Mouse (Mus musculus) spleen, adult 18-20 months (tissue): ENCODE data around the gene Kcnt2.

Experiments
- DNase-seq, 2 experiments: peaks; one replicate each; pipeline ENCODE4 v3.0.0; 2022; ENCODE audit warnings: mixed read lengths in 2 of 2

Gene Kcnt2

GRCm38 (mm10) chr1:140531285-140531908 lies 285.4 kb downstream of the Kcnt2 start:
- DNase-seq: no peak

GRCm38 (mm10) chr1:140534849-140535248 lies 288.9 kb downstream of the Kcnt2 start:
- no peak for DNase-seq

- no peak for DNase-seq
Observed at GRCm38 (mm10) chr1:140542066-140542465, 296.1 kb downstream of the Kcnt2 start.

- DNase-seq: no peak
Observed at GRCm38 (mm10) chr1:140548711-140549110, 302.8 kb downstream of the Kcnt2 start.

GRCm38 (mm10) chr1:140560801-140561200 lies 314.8 kb downstream of the Kcnt2 start:
- DNase-seq: no peak

GRCm38 (mm10) chr1:140572141-140572540 lies 326.2 kb downstream of the Kcnt2 start:
- DNase-seq: no peak

GRCm38 (mm10) chr1:140578607-140579006 lies 332.6 kb downstream of the Kcnt2 start:
- DNase-seq: no peak

GRCm38 (mm10) chr1:140588302-140588701 lies 342.3 kb downstream of the Kcnt2 start:
- DNase-seq: no peak

GRCm38 (mm10) chr1:140608765-140609297 lies 362.9 kb downstream of the Kcnt2 start:
- DNase-seq: no peak

GRCm38 (mm10) chr1:140613101-140613500 lies 367.1 kb downstream of the Kcnt2 start:
- no peak for DNase-seq

- no peak for DNase-seq
Observed at GRCm38 (mm10) chr1:140614840-140615239, 368.9 kb downstream of the Kcnt2 start.

GRCm38 (mm10) chr1:140618164-140618563 lies 372.2 kb downstream of the Kcnt2 start:
- DNase-seq: no peak

GRCm38 (mm10) chr1:140624918-140625317 lies 379.0 kb downstream of the Kcnt2 start:
- DNase-seq: no peak

- DNase-seq: no peak
Observed at GRCm38 (mm10) chr1:140659607-140660340, 413.8 kb downstream of the Kcnt2 start.

- DNase-seq: no peak
Observed at GRCm38 (mm10) chr1:140660751-140661403, 414.9 kb downstream of the Kcnt2 start.

GRCm38 (mm10) chr1:140661404-140661787 lies 415.4 kb downstream of the Kcnt2 start:
- no peak for DNase-seq
